Mouse (Mus musculus) hindbrain, postnatal 0 days (tissue): Measurements from ENCODE around the gene Ccl4. TPM values are rescaled to one million over a fixed set of nuclear protein-coding genes. Genes with fewer than 3 reads are reported as not detected.

Experiments used
- ATAC-seq: fragments of 200-750 bp; cut with Nextera tagmentation; 2 replicates; pipeline ENCODE4 v1.8.0; 2017; ENCODE audit warnings: mild to moderate bottlenecking, moderate TSS enrichment, moderate library complexity
- DNase-seq: peaks from one replicate; pipeline ENCODE4 v3.0.0-alpha.2; 2015; ENCODE audit warnings: low spot score
- H3K27ac ChIP-seq: fragments of 300-500 bp; sonication (generic); 2 replicates; pipeline ENCODE4 v1.5.1; 2014; ENCODE audit warnings: mild to moderate bottlenecking
- H3K27me3 ChIP-seq: fragments of 300-500 bp; sonication (generic); 2 replicates; pipeline ENCODE4 v1.6.1; 2014; ENCODE audit warnings: low read length, mixed read lengths; ENCODE audit not compliant: insufficient read depth
- H3K36me3 ChIP-seq: fragments of 300-500 bp; sonication (generic); 2 replicates; pipeline ENCODE4 v1.6.1; 2014; ENCODE audit warnings: low read length, mixed read lengths; ENCODE audit not compliant: insufficient read depth
- H3K4me1 ChIP-seq: fragments of 300-500 bp; sonication (generic); 2 replicates; pipeline ENCODE4 v1.6.1; 2014; ENCODE audit warnings: antibody characterized with exemption, low read length, mixed read lengths; ENCODE audit not compliant: insufficient read depth
- H3K4me2 ChIP-seq: fragments of 300-500 bp; sonication (generic); 2 replicates; pipeline ENCODE4 v1.6.1; 2014; ENCODE audit warnings: low read depth, mild to moderate bottlenecking, low read length, moderate library complexity, mixed read lengths
- H3K4me3 ChIP-seq: fragments of 300-500 bp; sonication (generic); 2 replicates; pipeline ENCODE4 v1.5.1; 2014; ENCODE audit warnings: low read length
- H3K9ac ChIP-seq: fragments of 300-500 bp; sonication (generic); replicated peaks from 2 replicates; pipeline ENCODE4 v1.6.1; 2014; ENCODE audit warnings: mild to moderate bottlenecking, low read length, moderate library complexity, mixed read lengths
- H3K9me3 ChIP-seq: fragments of 300-500 bp; sonication (generic); 2 replicates; pipeline ENCODE4 v1.6.1; 2016; ENCODE audit warnings: low read length, mixed read lengths
- CTCF ChIP-seq: IDR thresholded peaks from 2 replicates; pipeline ENCODE4 v1.5.1; 2016; ENCODE audit warnings: antibody characterized with exemption, control low read depth, low read depth
- WGBS: fragments of 180-500 bp; shearing (Covaris S2); extraction: QIAGEN DNeasy Blood & Tissue Kit; methylation state at CpG from one replicate; pipeline ENCODE4 v1.1.7; 2014; 5-methylcytosine and 5-hydroxymethylcytosine counted together
- polyA plus RNA-seq: library from polyadenylated mRNA; unstranded; fragments of >200 nt; fragmentation: Nextera tagmentation; extraction: Ambion mirVana; gene quantifications from 2 replicates; pipeline ENCODE4 v1.2.1, GENCODE M21; 2015
- total RNA-seq: library from RNA; depleted of rRNA; stranded (reverse); fragments of >200 nt; gene quantifications from 2 replicates; pipeline ENCODE4 v1.2.3, GENCODE M21; 2014; rRNA removed

Ccl4 gene
- total and polyA plus RNA-seq, 2 experiments from 2014 or later, result 0.39 TPM; not detected in 1

- 71% methylated on average over 4 of the region's 4 CpGs for WGBS
- ATAC-seq (no peak), DNase-seq (no peak)
- Histone ChIP-seq H3K27me3 (no peaks in the 10 kb centered on the region), H3K4me2 (no peak within 1 kb of the TSS), H3K9me3 (no peaks in the 10 kb centered on the region), H3K4me3 (no peak within 1 kb of the TSS), H3K27ac (no peak within 1 kb of the TSS), H3K36me3 (no peaks in the 10 kb centered on the region), H3K9ac (no peak within 1 kb of the TSS), H3K4me1 (no peaks in the 10 kb centered on the region)
- TF ChIP-seq CTCF, result no peak
These were observed 46.3 kb downstream of the Ccl4 start, which contains the start of gene Wfdc18 for GRCm38 (mm10) chr11:83708715-83709114. Gene Wfdc18 (plus strand): TSS chr11:83709015.

GRCm38 (mm10) chr11:83709683-83710082 is 47.3 kb downstream of the Ccl4 start:
- no peak overlapping the region for H3K27ac ChIP-seq
- H3K9me3 ChIP-seq, result no peaks in the 10 kb centered on the region
- H3K9ac ChIP-seq, result no peak overlapping the region
- H3K4me2 ChIP-seq, result no peak overlapping the region
- H3K4me1 ChIP-seq, result no peaks in the 10 kb centered on the region
- no peak for ATAC-seq
- H3K36me3 ChIP-seq, result no peaks in the 10 kb centered on the region
- 87% methylated on average over 5 of the region's 5 CpGs for WGBS
- no peaks in the 10 kb centered on the region for H3K27me3 ChIP-seq
- no peak overlapping the region for H3K4me3 ChIP-seq
- DNase-seq, result no peak
- TF ChIP-seq CTCF, result no peak

GRCm38 (mm10) chr11:83712671-83713070 is 50.3 kb downstream of the Ccl4 start:
- DNase-seq (no peak), ATAC-seq (no peak)
- H3K4me1 ChIP-seq, result no peaks in the 10 kb centered on the region
- H3K27me3 ChIP-seq, result no peaks in the 10 kb centered on the region
- no peaks in the 10 kb centered on the region for H3K36me3 ChIP-seq
- H3K4me2 ChIP-seq, result no peak overlapping the region
- no peak overlapping the region for H3K27ac ChIP-seq
- no peak overlapping the region for H3K4me3 ChIP-seq
- WGBS, result 70% methylated on average over 1 of the region's 1 CpGs
- no peak for TF ChIP-seq CTCF
- H3K9ac ChIP-seq, result no peak overlapping the region
- no peaks in the 10 kb centered on the region for H3K9me3 ChIP-seq

- Histone ChIP-seq H3K4me2 (no peak overlapping the region), H3K27ac (no peak overlapping the region), H3K4me1 (no peaks in the 10 kb centered on the region), H3K36me3 (no peaks in the 10 kb centered on the region), H3K9me3 (no peaks in the 10 kb centered on the region), H3K27me3 (no peaks in the 10 kb centered on the region), H3K4me3 (no peak overlapping the region), H3K9ac (no peak overlapping the region)
- DNase-seq (no peak), ATAC-seq (no peak)
- 79% methylated on average over 2 of the region's 2 CpGs for WGBS
- no peak for TF ChIP-seq CTCF
These were observed 51.5 kb downstream of the Ccl4 start for GRCm38 (mm10) chr11:83713925-83714324.

Other genes starting within 250 kb of the Ccl4 start
- gene Gas2l2, start 233.1 kb upstream of the Ccl4 start, total RNA-seq, result 0.14 and 1.0 TPM in 2 replicates
- 0.69 and 1.4 TPM in 2 replicates for gene Gas2l2, start 233.1 kb upstream of the Ccl4 start, polyA plus RNA-seq
- gene 1700020L24Rik, start 224.9 kb upstream of the Ccl4 start, total RNA-seq, result 0.37 and 4.8 TPM in 2 replicates
- 0.65 and 1.4 TPM in 2 replicates for gene 1700020L24Rik, start 224.9 kb upstream of the Ccl4 start, polyA plus RNA-seq
- 8.7 and 9.1 TPM in 2 replicates for gene Mmp28, start 199.5 kb upstream of the Ccl4 start, total RNA-seq
- gene Mmp28, start 199.5 kb upstream of the Ccl4 start, polyA plus RNA-seq, result 2.4 and 2.6 TPM in 2 replicates
- gene Taf15, start 189.5 kb upstream of the Ccl4 start, total RNA-seq, result 14.4 and 22.3 TPM in 2 replicates
- gene Taf15, start 189.5 kb upstream of the Ccl4 start, polyA plus RNA-seq, result 13.2 and 13.6 TPM in 2 replicates
- not detected in 2 replicates for gene Heatr9, start 140.4 kb upstream of the Ccl4 start, total RNA-seq
- not detected in 2 replicates for gene Heatr9, start 140.4 kb upstream of the Ccl4 start, polyA plus RNA-seq
- gene Ccl5, start 132.1 kb upstream of the Ccl4 start, total RNA-seq, result not detected in 2 replicates
- 0.38 TPM in 1 of 2 replicates, not detected in the other for gene Ccl5, start 132.1 kb upstream of the Ccl4 start, polyA plus RNA-seq
- gene Ccl9, start 83.9 kb upstream of the Ccl4 start, total RNA-seq, result 0.97 and 1.9 TPM in 2 replicates
- gene Ccl9, start 83.9 kb upstream of the Ccl4 start, polyA plus RNA-seq, result 1.7 and 1.9 TPM in 2 replicates
- 0.40 TPM in 1 of 2 replicates, not detected in the other for gene Ccl6, start 69.5 kb upstream of the Ccl4 start, total RNA-seq
- gene Ccl6, start 69.5 kb upstream of the Ccl4 start, polyA plus RNA-seq, result 3.3 and 3.7 TPM in 2 replicates
- gene Rpl9-ps1, start 17.0 kb upstream of the Ccl4 start, total RNA-seq, result not detected in 2 replicates
- gene Rpl9-ps1, start 17.0 kb upstream of the Ccl4 start, polyA plus RNA-seq, result not detected in 2 replicates
- 2.8 TPM in 1 of 2 replicates, not detected in the other for gene Ccl3, start 13.2 kb upstream of the Ccl4 start, total RNA-seq
- 1.4 TPM in 2 replicates for gene Ccl3, start 13.2 kb upstream of the Ccl4 start, polyA plus RNA-seq
- gene Wfdc17, start 41.4 kb downstream of the Ccl4 start, total RNA-seq, result not detected in 2 replicates
- 1.00 and 1.1 TPM in 2 replicates for gene Wfdc17, start 41.4 kb downstream of the Ccl4 start, polyA plus RNA-seq
- 0.84 TPM in 1 of 2 replicates, not detected in the other for gene Wfdc18, start 46.4 kb downstream of the Ccl4 start, total RNA-seq
- gene Wfdc18, start 46.4 kb downstream of the Ccl4 start, polyA plus RNA-seq, result not detected in 2 replicates
- gene Wfdc21, start 84.4 kb downstream of the Ccl4 start, total RNA-seq, result not detected in 2 replicates
- gene Wfdc21, start 84.4 kb downstream of the Ccl4 start, polyA plus RNA-seq, result 0.78 TPM in 1 of 2 replicates, not detected in the other
- 24.6 and 28.5 TPM in 2 replicates for gene Heatr6, start 91.1 kb downstream of the Ccl4 start, total RNA-seq
- gene Heatr6, start 91.1 kb downstream of the Ccl4 start, polyA plus RNA-seq, result 25.8 and 26.2 TPM in 2 replicates
- not detected in 2 replicates for gene Hnf1b, start 187.5 kb downstream of the Ccl4 start, total RNA-seq
- 0.30 and 0.40 TPM in 2 replicates for gene Hnf1b, start 187.5 kb downstream of the Ccl4 start, polyA plus RNA-seq